Mouse (Mus musculus) midbrain, postnatal 0 days (tissue): ENCODE measurements around the gene Fam114a2. TPM values are rescaled to one million over a fixed set of nuclear protein-coding genes. Genes with fewer than 3 reads are reported as not detected.
A peak's percentile ranks its signal among the peaks of the same experiment; 100 is the strongest.

Source experiments
- ATAC-seq: fragments of 200-750 bp; cut with Nextera tagmentation; 2 replicates; pipeline ENCODE4 v1.8.0; 2017; ENCODE audit warnings: moderate number of reproducible peaks, mild to moderate bottlenecking, moderate TSS enrichment, moderate library complexity; ENCODE audit not compliant: low FRiP score
- DNase-seq: peaks from one replicate; pipeline ENCODE4 v3.0.0-alpha.2; 2015; ENCODE audit warnings: low spot score
- H3K27ac ChIP-seq: fragments of 300-500 bp; sonication (generic); 2 replicates; pipeline ENCODE4 v1.5.1; 2014; ENCODE audit warnings: low read depth, mild to moderate bottlenecking, low read length, mixed read lengths
- H3K27me3 ChIP-seq: fragments of 300-500 bp; sonication (generic); 2 replicates; pipeline ENCODE4 v1.6.1; 2014; ENCODE audit warnings: low read length, control low read depth, mixed read lengths; ENCODE audit not compliant: insufficient read depth
- H3K36me3 ChIP-seq: fragments of 300-500 bp; sonication (generic); 2 replicates; pipeline ENCODE4 v1.6.1; 2014; ENCODE audit warnings: low read length, control low read depth, mixed read lengths; ENCODE audit not compliant: insufficient read depth
- H3K4me1 ChIP-seq: fragments of 300-500 bp; sonication (generic); 2 replicates; pipeline ENCODE4 v1.6.1; 2014; ENCODE audit warnings: mild to moderate bottlenecking, control low read depth, antibody characterized with exemption, low read length, mixed read lengths; ENCODE audit not compliant: insufficient read depth
- H3K4me2 ChIP-seq: fragments of 300-500 bp; sonication (generic); 2 replicates; pipeline ENCODE4 v1.6.1; 2014; ENCODE audit warnings: low read depth, mild to moderate bottlenecking, low read length, mixed read lengths; ENCODE audit not compliant: poor library complexity, severe bottlenecking
- H3K4me3 ChIP-seq: fragments of 300-500 bp; sonication (generic); 2 replicates; pipeline ENCODE4 v1.5.1; 2014; ENCODE audit warnings: low read depth, mild to moderate bottlenecking, low read length, moderate library complexity
- H3K9ac ChIP-seq: fragments of 300-500 bp; sonication (generic); replicated peaks from 2 replicates; pipeline ENCODE4 v1.6.1; 2014; ENCODE audit warnings: mild to moderate bottlenecking, low read length, moderate library complexity, mixed read lengths; ENCODE audit not compliant: poor library complexity, severe bottlenecking
- H3K9me3 ChIP-seq: fragments of 300-500 bp; sonication (generic); 2 replicates; pipeline ENCODE4 v1.6.1; 2016; ENCODE audit warnings: low read length, control low read depth
- CTCF ChIP-seq: IDR thresholded peaks from 2 replicates; pipeline ENCODE4 v1.5.1; 2016; ENCODE audit warnings: antibody characterized with exemption, mild to moderate bottlenecking
- WGBS: fragments of 180-500 bp; shearing (Covaris S2); extraction: QIAGEN DNeasy Blood & Tissue Kit; methylation state at CpG from one replicate; pipeline ENCODE4 v1.1.7; 2014; 5-methylcytosine and 5-hydroxymethylcytosine counted together
- polyA plus RNA-seq: library from polyadenylated mRNA; unstranded; fragments of >200 nt; fragmentation: Nextera tagmentation; extraction: Ambion mirVana; gene quantifications from 2 replicates; pipeline ENCODE4 v1.2.1, GENCODE M21; 2015
- total RNA-seq: library from RNA; depleted of rRNA; stranded (reverse); fragments of >200 nt; gene quantifications from 2 replicates; pipeline ENCODE4 v1.2.3, GENCODE M21; 2014

Fam114a2 gene
- total and polyA plus RNA-seq, 2 experiments from 2014 or later: 29.5 to 51.1 TPM

- H3K27me3 ChIP-seq: no peaks in the 10 kb centered on the region
- H3K4me1 ChIP-seq: no peaks in the 10 kb centered on the region
Observed at GRCm38 (mm10) chr11:57523418-57523817, 5.0 kb upstream of the Fam114a2 start.

GRCm38 (mm10) chr11:57522046-57522445 lies 3.6 kb upstream of the Fam114a2 start:
- Histone ChIP-seq H3K4me1 (peaks cover 4% of the 10 kb centered on the region; the same call in 1 of the 2 replicates), H3K27me3 (no peaks in the 10 kb centered on the region), H3K36me3 (no peaks in the 10 kb centered on the region), H3K9ac (no peak overlapping the region), H3K4me3 (no peak overlapping the region), H3K9me3 (no peaks in the 10 kb centered on the region), H3K27ac (no peak overlapping the region), H3K4me2 (no peak overlapping the region)
- WGBS: 87% methylated on average over 7 of the region's 7 CpGs
- DNase-seq (peak; percentile 23), ATAC-seq (no peak)
- TF ChIP-seq CTCF: no peak

More at GRCm38 (mm10) chr11:57523418-57523817, 5.0 kb upstream of the Fam114a2 start:
- H3K36me3 ChIP-seq: 0 out of 2 replicates have a peak, but pooled peaks cover 2% of the 10 kb centered on the region
- TF ChIP-seq CTCF: no peak
- WGBS: 98% methylated on average over 3 of the region's 3 CpGs
- H3K4me3 ChIP-seq: no peak overlapping the region
- H3K27ac ChIP-seq: no peak overlapping the region
- no peak overlapping the region for H3K9ac ChIP-seq
- DNase-seq: no peak
- no peak for ATAC-seq
- H3K4me2 ChIP-seq: no peak overlapping the region
- H3K9me3 ChIP-seq: no peaks in the 10 kb centered on the region

- Histone ChIP-seq H3K4me3 (no peak overlapping the region), H3K9ac (no peak overlapping the region), H3K27ac (no peak overlapping the region), H3K27me3 (no peaks in the 10 kb centered on the region), H3K4me1 (peaks cover 7% of the 10 kb centered on the region; the same call in 1 of the 2 replicates), H3K9me3 (no peaks in the 10 kb centered on the region), H3K4me2 (no peak overlapping the region), H3K36me3 (no peaks in the 10 kb centered on the region)
- TF ChIP-seq CTCF: no peak
- DNase-seq: no peak
- no peak for ATAC-seq
- 94% methylated on average over 3 of the region's 3 CpGs for WGBS
Observed at GRCm38 (mm10) chr11:57521206-57521605, 2.8 kb upstream of the Fam114a2 start.

- peaks cover 7% of the 10 kb centered on the region; the same call in 1 of the 2 replicates for H3K4me1 ChIP-seq
- H3K4me3 ChIP-seq: peak overlapping the region; percentile 87
- 81% methylated on average over 5 of the region's 5 CpGs for WGBS
- H3K36me3 ChIP-seq: no peaks in the 10 kb centered on the region
- no peaks in the 10 kb centered on the region for H3K9me3 ChIP-seq
- ATAC-seq (no peak), DNase-seq (no peak)
- peak overlapping the region; percentile 62 for H3K4me2 ChIP-seq
- no peak overlapping the region for H3K9ac ChIP-seq
- H3K27ac ChIP-seq: no peak overlapping the region
- H3K27me3 ChIP-seq: no peaks in the 10 kb centered on the region
- no peak for TF ChIP-seq CTCF
Observed at GRCm38 (mm10) chr11:57519304-57519703, 887 bp upstream of the Fam114a2 start.

GRCm38 (mm10) chr11:57518751-57519148 lies 333 bp upstream of the Fam114a2 start:
- Histone ChIP-seq H3K27ac (peak overlapping the region; percentile 73; the same call in 1 of the 2 replicates), H3K36me3 (no peaks in the 10 kb centered on the region), H3K4me2 (peak overlapping the region; percentile 62), H3K9me3 (no peaks in the 10 kb centered on the region), H3K9ac (peak overlapping the region; percentile 82), H3K27me3 (no peaks in the 10 kb centered on the region), H3K4me1 (peaks cover 7% of the 10 kb centered on the region; the same call in 1 of the 2 replicates), H3K4me3 (peak overlapping the region; percentile 87)
- TF ChIP-seq CTCF: no peak
- under 1% methylated on average over 16 of the region's 16 CpGs for WGBS
- DNase-seq: no peak
- peak; percentile 36 for ATAC-seq

- no peak overlapping the region for H3K9ac ChIP-seq
Observed at GRCm38 (mm10) chr11:57516946-57517441, 1.4 kb downstream of the Fam114a2 start.

More at GRCm38 (mm10) chr11:57516946-57517441, 1.4 kb downstream of the Fam114a2 start:
- WGBS: 57% methylated on average over 5 of the region's 5 CpGs
- Histone ChIP-seq H3K27me3 (no peaks in the 10 kb centered on the region), H3K4me1 (peaks cover 7% of the 10 kb centered on the region; the same call in 1 of the 2 replicates), H3K9me3 (no peaks in the 10 kb centered on the region), H3K4me3 (peak overlapping the region; percentile 87; the same call in 1 of the 2 replicates), H3K4me2 (peak overlapping the region; percentile 24), H3K27ac (no peak overlapping the region), H3K36me3 (peaks cover 11% of the 10 kb centered on the region)
- TF ChIP-seq CTCF: no peak
- no peak for DNase-seq
- ATAC-seq: no peak
